Mouse (Mus musculus) intestine, embryonic 16.5 days (tissue): ENCODE results near the gene Isl2. TPM values are rescaled to one million over a fixed set of nuclear protein-coding genes. Genes with fewer than 3 reads are reported as not detected.

ENCODE experiments used
- ATAC-seq: fragments of 200-750 bp; cut with Nextera tagmentation; 2 replicates; pipeline ENCODE4 v1.8.0; 2017; ENCODE audit warnings: moderate TSS enrichment, moderate library complexity
- H3K27ac ChIP-seq: fragments of 300-500 bp; sonication (generic); 2 replicates; pipeline ENCODE4 v1.5.1; 2014; ENCODE audit warnings: mild to moderate bottlenecking, low read length
- H3K27me3 ChIP-seq: fragments of 300-500 bp; sonication (generic); replicated peaks from 2 replicates; pipeline ENCODE4 v1.6.1; 2014; ENCODE audit warnings: low read length, control low read depth, mixed read lengths; ENCODE audit not compliant: control insufficient read depth, insufficient read depth
- H3K36me3 ChIP-seq: fragments of 300-500 bp; sonication (generic); 2 replicates; pipeline ENCODE4 v1.6.1; 2014; ENCODE audit warnings: low read length, control low read depth; ENCODE audit not compliant: control insufficient read depth, insufficient read depth
- H3K4me1 ChIP-seq: fragments of 300-500 bp; sonication (generic); 2 replicates; pipeline ENCODE4 v1.6.1; 2014; ENCODE audit warnings: low read length, control low read depth, mixed read lengths; ENCODE audit not compliant: control insufficient read depth, insufficient read depth
- H3K4me2 ChIP-seq: fragments of 300-500 bp; sonication (generic); 2 replicates; pipeline ENCODE4 v1.6.1; 2014; ENCODE audit warnings: low read depth, low read length, control low read depth
- H3K4me3 ChIP-seq: fragments of 300-500 bp; sonication (generic); 2 replicates; pipeline ENCODE4 v1.5.1; 2014; ENCODE audit warnings: mild to moderate bottlenecking, low read length
- H3K9ac ChIP-seq: fragments of 300-500 bp; sonication (generic); 2 replicates; pipeline ENCODE4 v1.6.1; 2014; ENCODE audit warnings: low read depth, low read length
- H3K9me3 ChIP-seq: fragments of 300-500 bp; sonication (generic); 2 replicates; pipeline ENCODE4 v1.6.1; 2016; ENCODE audit warnings: low read length, control low read depth; ENCODE audit not compliant: control insufficient read depth
- WGBS: fragments of 180-500 bp; shearing (Covaris S2); extraction: QIAGEN DNeasy Blood & Tissue Kit; methylation state at CpG from one replicate; pipeline ENCODE4 v1.1.7; 2014; 5-methylcytosine and 5-hydroxymethylcytosine counted together
- polyA plus RNA-seq: library from polyadenylated mRNA; unstranded; fragments of >200 nt; fragmentation: Nextera tagmentation; extraction: Ambion mirVana; gene quantifications from 2 replicates; pipeline ENCODE4 v1.2.1, GENCODE M21; 2015

Isl2 gene
- polyA plus RNA-seq, 1 experiment from 2014 or later = 2.6 TPM

- H3K4me1 ChIP-seq = peaks cover 16% of the 10 kb centered on the region
- H3K27me3 ChIP-seq = peaks cover 31% of the 10 kb centered on the region
- H3K9ac ChIP-seq = no peak overlapping the region
- no peaks in the 10 kb centered on the region for H3K36me3 ChIP-seq
- no peak overlapping the region for H3K4me3 ChIP-seq
- ATAC-seq = no peak
- no peaks in the 10 kb centered on the region for H3K9me3 ChIP-seq
- no peak overlapping the region for H3K27ac ChIP-seq
- WGBS = 38% methylated on average over 1 of the region's 1 CpGs
- no peak overlapping the region; the same call in 1 of the 2 replicates for H3K4me2 ChIP-seq
Measured at GRCm38 (mm10) chr9:55539006-55539405, 534 bp downstream of the Isl2 start.

- Histone ChIP-seq H3K4me1 (peaks cover 22% of the 10 kb centered on the region), H3K27me3 (peaks cover 35% of the 10 kb centered on the region), H3K9ac (peak overlapping the region; percentile 62), H3K36me3 (no peaks in the 10 kb centered on the region), H3K9me3 (no peaks in the 10 kb centered on the region), H3K4me2 (peak overlapping the region; percentile 77), H3K4me3 (peak overlapping the region; percentile 51), H3K27ac (no peak overlapping the region; the same call in none of the 2 replicates)
- ATAC-seq = no peak
- WGBS = 3% methylated on average over 31 of the region's 31 CpGs
Measured at GRCm38 (mm10) chr9:55539661-55540390, 1.4 kb downstream of the Isl2 start.

GRCm38 (mm10) chr9:55540391-55540770, 1.9 kb downstream of the Isl2 start:
- Histone ChIP-seq H3K4me1 (peaks cover 24% of the 10 kb centered on the region), H3K9me3 (no peaks in the 10 kb centered on the region), H3K27me3 (peaks cover 39% of the 10 kb centered on the region), H3K4me2 (peak overlapping the region; percentile 77), H3K36me3 (no peaks in the 10 kb centered on the region), H3K27ac (peak overlapping the region; percentile 9; the same call in 1 of the 2 replicates), H3K4me3 (peak overlapping the region; percentile 51), H3K9ac (peak overlapping the region; percentile 62)
- under 1% methylated on average over 12 of the region's 12 CpGs for WGBS
- ATAC-seq = no peak

- peak overlapping the region; percentile 9; the same call in 1 of the 2 replicates for H3K27ac ChIP-seq
- ATAC-seq = peak; percentile 85
- peak overlapping the region; percentile 51 for H3K4me3 ChIP-seq
- peak overlapping the region; percentile 62 for H3K9ac ChIP-seq
- H3K36me3 ChIP-seq = no peaks in the 10 kb centered on the region
- under 1% methylated on average over 28 of the region's 28 CpGs for WGBS
- H3K27me3 ChIP-seq = peaks cover 43% of the 10 kb centered on the region
- H3K9me3 ChIP-seq = no peaks in the 10 kb centered on the region; the same call in 1 of the 2 replicates
- H3K4me1 ChIP-seq = peaks cover 25% of the 10 kb centered on the region
- H3K4me2 ChIP-seq = peak overlapping the region; percentile 77
Measured at GRCm38 (mm10) chr9:55540888-55541287, 2.4 kb downstream of the Isl2 start.

GRCm38 (mm10) chr9:55541681-55542365, 3.4 kb downstream of the Isl2 start:
- H3K4me2 ChIP-seq = peak overlapping the region; percentile 77
- no peak for ATAC-seq
- H3K27ac ChIP-seq = no peak overlapping the region
- peaks cover 32% of the 10 kb centered on the region for H3K4me1 ChIP-seq
- 1% methylated on average over 59 of the region's 59 CpGs for WGBS
- H3K36me3 ChIP-seq = no peaks in the 10 kb centered on the region
- peak overlapping the region; percentile 65 for H3K9ac ChIP-seq
- H3K4me3 ChIP-seq = peak overlapping the region; percentile 51
- H3K27me3 ChIP-seq = peaks cover 52% of the 10 kb centered on the region
- peaks cover 4% of the 10 kb centered on the region; the same call in 1 of the 2 replicates for H3K9me3 ChIP-seq

GRCm38 (mm10) chr9:55542366-55543325, 4.2 kb downstream of the Isl2 start:
- peaks cover 53% of the 10 kb centered on the region for H3K27me3 ChIP-seq
- H3K9ac ChIP-seq = peak overlapping the region; percentile 65
- H3K4me1 ChIP-seq = peaks cover 32% of the 10 kb centered on the region
- WGBS = 5% methylated on average over 59 of the region's 59 CpGs
- peak overlapping the region; percentile 51 for H3K4me3 ChIP-seq
- H3K36me3 ChIP-seq = no peaks in the 10 kb centered on the region
- no peak overlapping the region for H3K27ac ChIP-seq
- ATAC-seq = no peak
- peaks cover 4% of the 10 kb centered on the region; the same call in 1 of the 2 replicates for H3K9me3 ChIP-seq
- peak overlapping the region; percentile 77 for H3K4me2 ChIP-seq

GRCm38 (mm10) chr9:55543336-55543702, 4.8 kb downstream of the Isl2 start:
- H3K4me3 ChIP-seq = peak overlapping the region; percentile 51
- H3K9ac ChIP-seq = peak overlapping the region; percentile 37; the same call in 1 of the 2 replicates
- H3K4me2 ChIP-seq = peak overlapping the region; percentile 77
- H3K27me3 ChIP-seq = peaks cover 51% of the 10 kb centered on the region
- H3K36me3 ChIP-seq = no peaks in the 10 kb centered on the region
- peaks cover 4% of the 10 kb centered on the region; the same call in 1 of the 2 replicates for H3K9me3 ChIP-seq
- ATAC-seq = no peak
- H3K27ac ChIP-seq = no peak overlapping the region
- peaks cover 32% of the 10 kb centered on the region for H3K4me1 ChIP-seq
- WGBS = 33% methylated on average over 8 of the region's 8 CpGs

GRCm38 (mm10) chr9:55543703-55544401, 5.4 kb downstream of the Isl2 start:
- 8% methylated on average over 46 of the region's 46 CpGs for WGBS
- no peaks in the 10 kb centered on the region for H3K36me3 ChIP-seq
- H3K27me3 ChIP-seq = peaks cover 52% of the 10 kb centered on the region

More at GRCm38 (mm10) chr9:55543703-55544401, 5.4 kb downstream of the Isl2 start:
- Histone ChIP-seq H3K9me3 (peaks cover 4% of the 10 kb centered on the region; the same call in 1 of the 2 replicates), H3K9ac (peak overlapping the region; percentile 51), H3K4me2 (peak overlapping the region; percentile 77), H3K4me3 (peak overlapping the region; percentile 51), H3K27ac (no peak overlapping the region), H3K4me1 (peaks cover 30% of the 10 kb centered on the region)
- 0 out of 2 replicates have a peak, but pooled peaks have one; percentile 26 for ATAC-seq
